Mouse (Mus musculus) embryonic facial prominence, embryonic 10.5 days (tissue): ENCODE measurements around the gene Serbp1. TPM values are rescaled to one million over a fixed set of nuclear protein-coding genes. Genes with fewer than 3 reads are reported as not detected.

Experiments used
- DNase-seq: peaks from one replicate; pipeline ENCODE4 v3.0.0-alpha.2; 2017; ENCODE audit warnings: low spot score
- H3K27ac ChIP-seq: fragments of 300-500 bp; sonication (generic); replicated peaks from 2 replicates; pipeline ENCODE4 v1.5.1; 2016; ENCODE audit warnings: mild to moderate bottlenecking
- H3K27me3 ChIP-seq: fragments of 300-500 bp; sonication (generic); replicated peaks from 2 replicates; pipeline ENCODE4 v1.6.1; 2016; ENCODE audit warnings: low read depth, mild to moderate bottlenecking; ENCODE audit not compliant: poor library complexity, severe bottlenecking
- H3K36me3 ChIP-seq: fragments of 300-500 bp; sonication (generic); replicated peaks from 2 replicates; pipeline ENCODE4 v1.6.1; 2016; ENCODE audit warnings: mild to moderate bottlenecking, moderate library complexity
- H3K4me1 ChIP-seq: fragments of 300-500 bp; sonication (generic); 2 replicates; pipeline ENCODE4 v1.6.1; 2016
- H3K4me3 ChIP-seq: fragments of 300-500 bp; sonication (generic); 2 replicates; pipeline ENCODE4 v1.5.1; 2016; ENCODE audit warnings: mild to moderate bottlenecking, moderate library complexity
- H3K9me3 ChIP-seq: fragments of 300-500 bp; sonication (generic); 2 replicates; pipeline ENCODE4 v1.6.1; 2016; ENCODE audit warnings: mild to moderate bottlenecking
- WGBS: fragments of 180-500 bp; shearing (Covaris S2); methylation state at CpG from one replicate; pipeline ENCODE4 v1.1.7; 2016; 5-methylcytosine and 5-hydroxymethylcytosine counted together
- polyA plus RNA-seq: library from polyadenylated mRNA; unstranded; fragments of >200 nt; fragmentation: Nextera tagmentation; extraction: Ambion mirVana; gene quantifications from 2 replicates; pipeline ENCODE4 v1.2.1, GENCODE M21; 2016

Serbp1 gene
- polyA plus RNA-seq, 1 experiment from 2014 or later = 518 TPM

DNA sequence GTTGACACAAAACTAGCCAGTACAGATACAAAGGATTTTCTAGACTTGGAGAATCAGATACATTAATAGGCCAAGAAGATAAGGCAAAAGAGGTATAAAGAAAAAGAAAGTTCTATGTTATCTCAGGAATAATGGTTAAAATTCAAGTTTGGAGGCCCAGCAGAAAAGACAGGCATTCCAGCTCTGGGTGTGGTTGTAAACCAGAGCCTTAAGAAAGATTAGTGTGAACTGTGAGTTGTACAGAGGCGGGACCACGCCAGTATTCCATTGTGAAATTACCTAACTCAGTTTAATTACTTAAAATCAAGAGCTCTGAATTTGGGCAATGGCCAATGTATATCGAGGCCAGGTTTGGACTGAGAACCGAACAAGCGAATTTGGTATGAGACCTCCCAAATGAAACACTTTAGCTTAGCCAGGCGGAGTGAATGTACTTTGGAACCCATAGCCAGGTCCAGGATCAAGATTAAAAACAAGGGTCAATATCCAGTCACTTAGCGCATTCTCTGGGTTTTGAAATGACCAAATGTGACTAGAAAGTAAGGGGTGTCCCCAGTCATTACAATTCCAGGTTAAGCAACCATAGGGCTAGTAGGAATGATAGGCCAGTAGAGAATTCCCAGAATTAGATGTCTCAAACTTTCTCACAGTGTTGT, 5.9 kb downstream of the Serbp1 start:
- Histone ChIP-seq H3K4me1 (no peaks in the 10 kb centered on the region), H3K27ac (no peak overlapping the region), H3K9me3 (no peaks in the 10 kb centered on the region), H3K36me3 (no peaks in the 10 kb centered on the region), H3K4me3 (no peak overlapping the region), H3K27me3 (no peaks in the 10 kb centered on the region)
- WGBS = 95% methylated on average over 7 of the region's 7 CpGs
- DNase-seq = no peak

- Histone ChIP-seq H3K9me3 (no peaks in the 10 kb centered on the region), H3K27ac (no peak overlapping the region), H3K36me3 (no peaks in the 10 kb centered on the region), H3K4me1 (no peaks in the 10 kb centered on the region), H3K27me3 (no peaks in the 10 kb centered on the region), H3K4me3 (no peak overlapping the region)
- DNase-seq = no peak
- 87% methylated on average over 5 of the region's 5 CpGs for WGBS
These were observed 6.5 kb downstream of the Serbp1 start for GRCm38 (mm10) chr6:67244451-67244850.

DNA sequence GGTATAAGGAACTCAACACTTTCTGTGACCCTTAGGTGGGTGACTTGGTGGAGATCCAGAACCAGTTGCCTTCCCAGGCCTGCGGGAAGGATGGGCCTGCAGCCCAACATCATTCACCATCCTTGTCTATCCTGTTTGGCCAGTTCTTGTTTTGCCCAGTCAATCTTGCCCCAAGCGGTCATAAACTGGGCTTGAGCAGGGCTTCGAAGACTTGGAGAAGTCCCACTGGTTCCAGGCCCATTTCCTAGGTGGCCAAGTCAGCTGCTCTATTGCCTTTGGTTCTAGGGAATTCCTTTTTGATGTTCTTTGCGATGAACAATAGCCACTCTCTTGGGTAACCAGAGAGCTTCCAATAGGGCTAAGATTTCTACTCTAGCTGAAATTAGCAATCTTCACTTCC, 13.1 kb downstream of the Serbp1 start:
- H3K4me3 ChIP-seq = no peak overlapping the region
- H3K27me3 ChIP-seq = no peaks in the 10 kb centered on the region
- H3K4me1 ChIP-seq = no peaks in the 10 kb centered on the region
- 86% methylated on average over 4 of the region's 4 CpGs for WGBS
- no peak for DNase-seq
- H3K9me3 ChIP-seq = no peaks in the 10 kb centered on the region
- no peaks in the 10 kb centered on the region for H3K36me3 ChIP-seq
- H3K27ac ChIP-seq = no peak overlapping the region

DNA sequence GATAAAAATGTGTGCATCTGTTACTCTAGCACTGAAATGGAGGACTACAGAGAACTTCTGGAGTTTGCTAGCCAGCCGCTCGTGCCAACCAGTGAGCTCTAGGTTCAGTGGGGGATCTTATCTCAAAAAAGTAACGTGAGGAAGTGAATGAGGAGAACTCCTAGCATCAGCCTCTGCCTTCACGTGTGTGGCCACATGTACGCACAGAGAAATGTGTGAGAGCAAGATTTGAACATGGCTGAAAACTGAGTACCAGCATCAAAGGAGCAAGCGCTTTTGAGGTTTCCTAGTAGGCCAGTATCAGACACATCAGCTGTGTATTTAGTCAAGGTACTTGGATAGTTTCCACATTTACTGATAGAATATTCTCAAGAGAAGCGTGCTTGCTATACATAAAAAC, 27.0 kb downstream of the Serbp1 start:
- H3K9me3 ChIP-seq = no peaks in the 10 kb centered on the region
- H3K4me1 ChIP-seq = peaks cover 11% of the 10 kb centered on the region
- WGBS = 88% methylated on average over 7 of the region's 7 CpGs
- no peak overlapping the region for H3K4me3 ChIP-seq
- no peaks in the 10 kb centered on the region for H3K36me3 ChIP-seq
- no peak for DNase-seq
- H3K27me3 ChIP-seq = no peaks in the 10 kb centered on the region
- no peak overlapping the region for H3K27ac ChIP-seq

- Histone ChIP-seq H3K4me1 (peaks cover 16% of the 10 kb centered on the region), H3K27me3 (no peaks in the 10 kb centered on the region), H3K9me3 (no peaks in the 10 kb centered on the region), H3K27ac (peak overlapping the region; percentile 99), H3K36me3 (peaks cover 4% of the 10 kb centered on the region), H3K4me3 (peak overlapping the region; percentile 100)
- WGBS = under 1% methylated on average over 23 of the region's 23 CpGs
- no peak for DNase-seq
These were observed 28.2 kb downstream of the Serbp1 start for GRCm38 (mm10) chr6:67266159-67266657.

DNA sequence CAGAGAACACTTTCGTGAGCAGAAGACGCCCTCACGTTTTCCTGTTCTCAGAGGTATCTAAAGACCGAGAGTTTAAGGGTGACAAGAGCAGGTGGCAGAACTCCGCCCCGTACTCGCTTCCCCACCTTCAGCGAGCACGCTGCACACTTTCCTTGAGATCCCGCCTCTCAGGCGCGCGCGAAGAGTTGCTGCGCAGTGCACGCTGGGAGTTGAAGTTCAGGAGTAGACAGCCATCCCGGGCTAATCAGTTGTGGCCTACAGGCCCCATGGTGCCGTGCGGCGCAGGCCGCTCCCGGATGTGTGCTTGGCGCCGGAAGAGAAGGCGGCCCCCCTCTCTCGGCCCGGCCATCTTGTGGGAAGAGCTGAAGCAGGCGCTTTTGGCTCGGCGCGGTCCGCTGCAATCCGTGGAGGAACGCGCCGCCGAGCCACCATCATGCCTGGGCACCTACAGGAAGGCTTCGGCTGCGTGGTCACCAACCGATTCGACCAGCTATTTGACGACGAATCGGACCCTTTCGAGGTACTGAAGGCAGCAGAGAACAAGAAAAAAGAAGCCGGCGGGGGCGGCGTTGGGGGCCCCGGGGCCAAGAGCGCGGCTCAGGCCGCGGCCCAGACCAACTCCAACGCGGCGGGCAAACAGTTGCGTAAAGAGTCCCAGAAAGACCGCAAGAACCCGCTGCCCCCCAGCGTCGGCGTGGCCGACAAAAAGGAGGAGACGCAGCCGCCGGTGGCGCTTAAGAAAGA, 28.9 kb downstream of the Serbp1 start:
- Histone ChIP-seq H3K27ac (peak overlapping the region; percentile 99), H3K4me3 (peak overlapping the region; percentile 100), H3K27me3 (no peaks in the 10 kb centered on the region), H3K36me3 (peaks cover 10% of the 10 kb centered on the region), H3K4me1 (peaks cover 16% of the 10 kb centered on the region), H3K9me3 (no peaks in the 10 kb centered on the region)
- DNase-seq = peak; percentile 97
- under 1% methylated on average over 68 of the region's 68 CpGs for WGBS

DNA sequence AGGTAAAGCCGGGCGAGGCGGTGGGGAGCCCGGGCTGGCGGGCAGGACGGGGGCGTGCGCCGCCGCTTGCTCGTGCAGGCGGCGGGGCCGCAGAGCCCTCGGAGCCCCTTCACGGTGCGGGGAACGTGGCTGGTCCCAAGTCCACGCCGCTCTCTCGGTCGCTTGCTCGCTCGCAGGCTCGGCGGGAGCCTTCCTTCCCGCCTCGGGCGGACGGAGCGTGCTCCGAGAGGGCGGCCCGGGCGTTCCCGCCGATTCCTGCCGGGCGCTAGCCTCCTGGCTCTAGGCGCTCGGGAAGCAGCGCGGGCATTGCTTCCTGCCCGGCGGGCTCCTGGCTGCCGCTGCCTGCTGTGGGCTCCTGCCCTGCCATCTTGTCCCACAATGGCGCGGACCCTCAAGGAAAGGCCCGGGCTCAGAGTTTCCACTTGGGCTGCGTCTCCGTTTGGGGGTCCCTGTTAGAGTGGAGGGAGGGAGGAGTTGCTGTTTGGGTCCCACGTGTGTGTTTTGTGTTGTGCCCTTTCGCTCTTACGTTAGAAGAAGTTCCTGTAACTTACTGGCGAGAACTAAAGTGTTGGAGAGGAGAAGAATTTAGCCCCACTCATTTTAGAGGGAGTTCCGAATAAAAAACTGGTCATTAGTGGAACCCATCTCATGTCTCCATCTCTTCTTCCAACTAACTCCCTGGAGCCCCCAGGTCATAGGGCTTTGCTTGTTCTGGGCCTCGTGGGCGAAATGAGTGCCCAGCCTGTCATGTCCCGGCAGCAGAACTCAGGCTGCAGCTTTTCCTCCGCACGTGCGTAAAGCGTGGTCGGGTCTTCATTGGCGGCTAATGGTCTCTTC, 29.6 kb downstream of the Serbp1 start:
- H3K27me3 ChIP-seq = no peaks in the 10 kb centered on the region
- under 1% methylated on average over 65 of the region's 65 CpGs for WGBS
- peaks cover 18% of the 10 kb centered on the region for H3K36me3 ChIP-seq
- peak; percentile 64 for DNase-seq
- H3K9me3 ChIP-seq = no peaks in the 10 kb centered on the region
- peak overlapping the region; percentile 99 for H3K27ac ChIP-seq
- peak overlapping the region; percentile 100 for H3K4me3 ChIP-seq
- peaks cover 16% of the 10 kb centered on the region for H3K4me1 ChIP-seq

- under 1% methylated on average over 2 of the region's 2 CpGs for WGBS
- Histone ChIP-seq H3K4me3 (peak overlapping the region; percentile 100), H3K36me3 (peaks cover 24% of the 10 kb centered on the region), H3K9me3 (no peaks in the 10 kb centered on the region), H3K27ac (peak overlapping the region; percentile 99), H3K27me3 (no peaks in the 10 kb centered on the region), H3K4me1 (peaks cover 16% of the 10 kb centered on the region)
- DNase-seq = no peak
These were observed 30.3 kb downstream of the Serbp1 start for GRCm38 (mm10) chr6:67268245-67268612.

DNA sequence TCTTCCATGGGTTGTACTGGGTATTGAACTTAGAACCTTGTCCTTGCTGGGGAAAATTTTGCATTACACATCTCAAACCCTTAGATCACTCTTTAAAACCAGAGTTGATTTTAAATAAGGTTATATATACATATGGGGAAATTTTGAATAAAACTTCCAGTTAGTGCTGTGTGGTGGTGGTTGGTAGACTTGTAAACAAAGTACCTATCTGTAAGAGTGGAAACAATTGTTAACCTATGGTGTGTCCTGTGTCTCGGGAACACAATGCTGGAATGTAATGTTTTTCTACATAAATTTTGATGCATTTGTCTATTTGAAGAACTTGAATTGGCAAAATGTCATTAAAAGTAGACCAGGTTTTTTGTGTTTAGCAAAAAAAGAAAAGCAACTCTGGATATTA, 31.0 kb downstream of the Serbp1 start:
- Histone ChIP-seq H3K27ac (no peak overlapping the region), H3K9me3 (no peaks in the 10 kb centered on the region), H3K4me1 (peaks cover 16% of the 10 kb centered on the region), H3K4me3 (peak overlapping the region; percentile 100), H3K27me3 (no peaks in the 10 kb centered on the region), H3K36me3 (peaks cover 32% of the 10 kb centered on the region)
- 24% methylated on average over 1 of the region's 1 CpGs for WGBS
- DNase-seq = no peak

DNA sequence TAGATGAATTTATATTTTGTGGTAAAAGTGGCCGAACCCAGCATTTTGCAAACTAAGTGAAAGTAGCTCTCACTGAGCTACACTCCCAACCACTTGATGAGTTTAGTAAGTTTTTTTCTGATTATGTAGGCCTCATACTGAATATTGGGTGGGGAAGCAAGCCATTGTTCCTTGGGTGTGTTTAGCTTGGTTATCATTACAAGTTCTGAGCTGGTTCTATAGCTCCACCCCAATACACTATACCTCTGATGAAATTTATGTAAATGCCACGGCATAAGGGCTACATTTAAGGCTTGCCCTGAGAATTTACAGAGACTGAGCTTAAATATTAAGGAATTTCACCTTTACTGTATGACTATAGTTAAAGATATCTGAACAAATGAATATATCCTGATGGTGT, 31.5 kb downstream of the Serbp1 start:
- Histone ChIP-seq H3K9me3 (no peaks in the 10 kb centered on the region), H3K4me1 (peaks cover 16% of the 10 kb centered on the region), H3K27ac (no peak overlapping the region), H3K36me3 (peaks cover 36% of the 10 kb centered on the region), H3K27me3 (no peaks in the 10 kb centered on the region), H3K4me3 (peak overlapping the region; percentile 100)
- DNase-seq = no peak
- 64% methylated on average over 2 of the region's 2 CpGs for WGBS

GRCm38 (mm10) chr6:67277944-67278343, 40.0 kb downstream of the Serbp1 start:
- no peak overlapping the region for H3K4me3 ChIP-seq
- no peaks in the 10 kb centered on the region for H3K9me3 ChIP-seq
- H3K27ac ChIP-seq = no peak overlapping the region
- no peaks in the 10 kb centered on the region for H3K4me1 ChIP-seq
- 90% methylated on average over 5 of the region's 5 CpGs for WGBS
- no peak for DNase-seq
- H3K36me3 ChIP-seq = peaks cover 97% of the 10 kb centered on the region
- H3K27me3 ChIP-seq = no peaks in the 10 kb centered on the region

- no peak for DNase-seq
- H3K27ac ChIP-seq = no peak overlapping the region
- no peaks in the 10 kb centered on the region for H3K4me1 ChIP-seq
- no peak overlapping the region for H3K4me3 ChIP-seq
- peaks cover 96% of the 10 kb centered on the region for H3K36me3 ChIP-seq
- H3K9me3 ChIP-seq = no peaks in the 10 kb centered on the region
- no peaks in the 10 kb centered on the region for H3K27me3 ChIP-seq
- 85% methylated on average over 9 of the region's 9 CpGs for WGBS
These were observed 43.7 kb downstream of the Serbp1 start for GRCm38 (mm10) chr6:67281614-67282197.
